Mouse (Mus musculus): ENCODE measurements around the gene 1700012P22Rik. TPM values are rescaled to one million over a fixed set of nuclear protein-coding genes. Genes with fewer than 3 reads are reported as not detected.

1700012P22Rik gene
- not detected for total RNA-seq (2021)

GRCm38 (mm10) chr4:144438672-144439071, at the start of gene 1700012P22Rik:
1700012P22Rik (minus strand) TSS chr4:144438772.
- no peak for DNase-seq

DNA sequence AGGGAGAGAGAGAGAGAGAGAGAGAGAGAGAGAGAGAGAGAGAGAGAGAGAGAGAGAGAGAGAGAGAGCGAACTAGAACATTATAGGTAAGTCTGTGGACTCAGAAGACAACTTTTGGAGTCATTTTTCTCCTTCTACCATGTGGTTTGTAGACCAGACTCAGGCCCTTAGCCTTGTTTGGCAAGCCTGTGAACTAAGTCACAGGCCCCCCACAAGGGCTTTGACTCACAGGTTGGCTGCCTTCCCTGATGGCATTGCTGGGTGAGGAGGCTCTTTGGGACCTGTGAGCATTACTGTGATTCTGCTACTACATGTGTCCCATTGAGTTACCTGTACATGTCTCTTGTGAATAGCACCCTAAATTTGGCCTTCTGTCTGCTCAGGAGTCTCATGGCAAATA, 29.5 kb upstream of the 1700012P22Rik start:
- DNase-seq: no peak

DNA sequence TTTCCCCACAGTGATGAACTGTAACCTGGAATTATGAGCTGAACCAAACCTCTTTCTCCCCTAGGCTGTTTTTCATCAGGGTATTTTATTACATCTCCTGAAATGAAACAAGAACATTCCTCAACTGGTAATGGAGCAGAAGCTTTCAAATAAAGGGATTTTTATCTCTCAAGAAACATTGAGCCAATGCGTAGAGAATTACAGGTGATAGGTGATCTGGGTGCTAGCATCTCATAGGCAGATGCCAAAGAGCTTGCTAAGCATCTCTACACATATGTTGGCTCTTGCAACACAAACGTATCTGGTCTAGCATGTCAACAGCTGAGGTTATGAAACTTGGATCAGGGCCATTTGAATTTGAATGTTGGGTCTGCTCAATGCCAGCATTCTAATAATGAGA, 26.6 kb upstream of the 1700012P22Rik start:
- DNase-seq: no peak

- no peak for DNase-seq
Measured at GRCm38 (mm10) chr4:144463656-144464055, 25.1 kb upstream of the 1700012P22Rik start, which contains the start of gene Aadacl3. Aadacl3 (minus strand) TSS chr4:144463756.

- DNase-seq: no peak
Measured at GRCm38 (mm10) chr4:144453217-144453616, 14.6 kb upstream of the 1700012P22Rik start, which contains the start of gene Gm9944. Gm9944 (minus strand) TSS chr4:144453317.

GRCm38 (mm10) chr4:144448546-144448945, 10.0 kb upstream of the 1700012P22Rik start:
- no peak for DNase-seq

- no peak for DNase-seq
Measured at GRCm38 (mm10) chr4:144441582-144441981, 3.0 kb upstream of the 1700012P22Rik start.

DNA sequence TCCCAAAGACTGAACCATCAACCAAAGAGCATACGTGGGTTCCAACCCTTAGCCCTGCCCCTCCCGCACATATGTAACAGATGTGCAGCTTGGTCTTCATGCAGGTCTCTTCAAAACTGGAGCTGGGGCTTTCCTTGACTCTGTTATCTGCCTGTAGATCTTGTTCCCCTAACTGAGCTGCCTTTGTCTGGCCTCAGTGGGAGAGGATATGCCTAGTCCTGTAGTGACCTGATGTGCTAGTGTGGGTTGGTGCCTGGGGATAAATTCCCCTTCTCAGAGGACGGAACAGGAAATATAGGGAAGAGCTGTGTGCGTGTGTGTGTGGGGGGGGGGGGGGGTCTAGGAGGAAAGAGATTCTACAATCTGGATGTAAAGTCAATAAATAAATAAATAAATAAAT, 2.5 kb upstream of the 1700012P22Rik start:
- no peak for DNase-seq

- no peak for DNase-seq
Measured at GRCm38 (mm10) chr4:144433216-144433615, 5.4 kb downstream of the 1700012P22Rik start.

GRCm38 (mm10) chr4:144430723-144431122, 7.8 kb downstream of the 1700012P22Rik start:
- DNase-seq: no peak

DNA sequence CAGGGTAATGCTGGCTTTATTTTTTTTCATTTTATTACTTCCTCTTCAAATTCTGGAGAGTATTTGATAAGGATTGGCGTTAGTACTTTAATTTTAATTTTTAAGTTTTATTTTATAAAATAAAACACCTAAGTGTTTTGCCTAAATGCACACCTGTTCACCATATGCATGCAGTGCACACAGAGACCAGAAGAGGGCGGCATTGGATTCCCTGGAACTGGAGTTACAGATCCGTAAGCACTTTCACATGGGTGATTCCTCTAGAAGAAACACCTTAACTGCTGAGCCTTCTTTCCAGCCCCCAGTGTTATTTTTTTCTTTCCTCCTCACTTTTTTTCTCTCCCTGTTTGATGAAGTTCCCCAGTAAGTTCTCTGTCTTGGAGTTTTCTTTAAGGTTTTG, 9.7 kb downstream of the 1700012P22Rik start:
- DNase-seq: peak; percentile 19

DNA sequence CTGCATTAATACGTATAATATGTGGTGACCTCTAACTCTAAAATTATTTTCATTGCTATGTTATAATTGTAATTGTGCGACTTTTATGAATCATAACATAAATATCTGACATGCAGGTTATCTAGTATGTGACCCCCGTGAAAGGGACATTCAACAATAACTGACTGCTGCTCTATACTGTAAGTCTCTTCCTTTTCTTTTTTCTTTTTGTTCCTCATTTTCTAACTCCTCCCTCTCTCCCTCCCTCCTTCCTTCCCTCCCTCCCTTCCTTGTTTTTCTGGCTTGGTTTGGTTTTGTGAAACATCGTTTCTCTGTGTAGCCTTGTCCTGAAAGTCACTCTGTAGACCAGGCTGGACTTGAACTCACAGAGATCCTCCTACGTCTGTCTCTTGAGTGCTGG, 14.0 kb downstream of the 1700012P22Rik start:
- DNase-seq: no peak

GRCm38 (mm10) chr4:144420644-144421043, 17.9 kb downstream of the 1700012P22Rik start:
- DNase-seq: no peak

- DNase-seq: no peak
Measured at GRCm38 (mm10) chr4:144408290-144408689, 30.3 kb downstream of the 1700012P22Rik start, which contains the start of gene Pramef12. Pramef12 (minus strand) TSS chr4:144408464.

DNA sequence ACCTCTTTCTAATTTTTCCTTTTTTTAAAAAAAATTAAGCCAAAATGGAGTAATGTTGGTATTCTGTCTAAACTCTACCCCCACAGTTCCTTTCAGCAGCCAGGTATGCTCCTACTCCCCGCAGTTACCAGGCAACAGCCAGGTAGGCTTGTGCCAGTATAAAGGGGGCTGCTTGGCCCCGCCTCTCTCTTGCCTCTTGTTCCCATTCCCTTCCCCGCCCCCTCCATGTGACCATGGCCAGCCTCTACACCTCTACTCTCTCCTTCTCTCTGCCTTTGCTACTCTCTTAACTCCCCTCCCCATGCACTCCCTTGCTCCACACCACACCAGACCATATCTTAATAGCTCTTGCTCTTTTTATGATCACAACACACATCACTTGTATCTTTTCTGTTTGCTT, 32.3 kb downstream of the 1700012P22Rik start:
- no peak for DNase-seq

DNA sequence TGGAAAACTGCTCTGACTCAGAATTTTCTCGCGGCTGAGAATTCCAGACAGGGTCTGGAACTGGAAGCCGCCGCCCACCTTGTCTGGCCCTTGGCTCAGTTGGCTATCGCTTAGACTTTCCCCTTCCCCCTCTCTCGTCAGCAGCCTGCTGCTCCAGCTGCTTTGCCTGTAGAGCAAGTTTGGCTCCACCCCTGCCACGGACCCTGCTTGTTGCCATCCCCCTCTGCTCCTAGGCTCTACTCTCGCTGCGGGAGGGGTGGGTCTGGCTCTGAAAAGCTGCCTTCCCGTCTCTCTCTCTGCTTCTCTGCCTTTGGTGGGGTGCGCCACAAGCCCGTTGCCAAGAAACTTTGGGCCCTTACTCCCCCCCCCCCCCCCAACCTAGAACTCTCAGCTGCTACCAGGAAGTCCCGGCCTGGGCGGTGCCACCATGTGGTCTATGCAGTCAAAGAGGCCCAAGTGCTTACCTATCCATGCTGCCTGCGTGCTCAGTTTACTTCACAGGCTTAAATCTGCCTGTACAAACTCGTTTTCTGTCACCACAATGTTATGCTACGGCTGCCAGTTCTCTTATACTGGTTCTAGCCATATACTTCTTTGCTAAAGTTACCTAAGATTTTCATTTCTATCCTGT, 34.0 kb downstream of the 1700012P22Rik start:
- DNase-seq: peak; percentile 58

DNA sequence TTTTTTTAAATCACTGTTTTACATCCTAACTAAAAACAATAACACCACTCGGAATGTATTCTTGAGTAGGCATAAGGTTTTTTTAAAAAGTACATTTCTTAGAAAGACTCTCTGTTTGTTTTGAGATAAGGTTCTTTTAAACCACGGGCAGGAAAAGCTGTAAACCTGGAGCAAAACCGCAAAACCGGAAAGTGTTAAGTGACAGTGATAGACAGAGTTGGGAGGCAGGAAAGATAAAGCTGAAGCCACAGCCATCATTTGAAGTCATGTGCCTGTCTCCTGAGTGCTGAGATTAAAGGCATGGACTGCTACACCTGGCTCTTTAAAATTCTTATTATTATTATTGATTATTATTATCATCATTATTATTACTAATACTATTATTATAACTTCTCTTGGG, 35.9 kb downstream of the 1700012P22Rik start:
- no peak for DNase-seq

DNA sequence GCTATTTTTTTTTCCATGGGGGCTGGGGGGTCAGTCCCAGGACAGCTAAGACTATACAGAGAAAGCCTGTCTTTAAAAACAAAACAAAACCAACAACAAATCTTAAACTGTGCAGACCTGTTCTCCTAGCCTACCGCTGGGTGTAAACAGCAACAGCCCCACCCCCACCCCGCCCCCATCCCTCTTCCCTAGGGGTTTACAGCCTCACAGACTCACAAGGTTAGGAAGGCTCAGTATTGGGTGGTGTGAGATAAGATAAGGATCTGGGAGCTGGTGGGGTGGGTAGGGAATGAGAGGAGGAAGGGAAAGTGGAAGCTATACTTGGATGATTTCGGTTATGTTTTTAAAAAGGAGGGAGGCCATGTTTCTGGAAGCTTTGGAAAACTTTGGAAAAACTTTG, 42.3 kb downstream of the 1700012P22Rik start:
- DNase-seq: no peak

DNA sequence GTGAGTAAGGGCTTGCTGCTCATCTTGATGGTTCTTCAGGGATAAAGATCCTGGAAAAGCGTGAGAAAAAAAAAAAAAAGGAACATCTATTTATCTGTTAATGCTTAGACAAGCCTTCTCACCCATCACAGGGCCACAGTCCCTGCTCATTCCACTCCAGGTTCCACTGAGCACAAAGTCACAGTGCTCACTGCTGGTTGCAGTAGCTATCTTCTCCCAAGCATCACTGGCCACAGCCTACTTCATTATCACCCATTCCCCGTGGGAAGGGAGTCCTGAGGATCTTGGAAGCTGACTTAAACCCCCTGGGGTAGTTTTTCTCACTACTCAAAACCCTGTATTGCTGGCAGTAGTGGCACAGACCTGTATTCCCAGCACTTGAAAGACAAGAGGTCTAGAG, 60.7 kb downstream of the 1700012P22Rik start, which contains the start of gene Pramef20:
Gene Pramef20 (minus strand): TSS at position 23 of the 400 bp plus-strand sequence.
- no peak for DNase-seq

Other genes with a start within 250 kb of the 1700012P22Rik start
- not detected for gene Oog2, start 248.1 kb downstream of the 1700012P22Rik start, total RNA-seq (2021)
- gene C87977, start 225.5 kb downstream of the 1700012P22Rik start, total RNA-seq (2021): not detected
- gene Pramel5, start 158.3 kb downstream of the 1700012P22Rik start, total RNA-seq (2021): not detected
- not detected for gene Gm13128, start 108.5 kb downstream of the 1700012P22Rik start, total RNA-seq (2021)
- gene Gm13119, start 80.8 kb downstream of the 1700012P22Rik start, total RNA-seq (2021): not detected
- not detected for gene Pramef20, start 60.8 kb downstream of the 1700012P22Rik start, total RNA-seq (2021)
- gene Pramef12, start 30.3 kb downstream of the 1700012P22Rik start, total RNA-seq (2021): not detected
- not detected for gene Gm9944, start 14.5 kb upstream of the 1700012P22Rik start, total RNA-seq (2021)
- gene Aadacl3, start 25.0 kb upstream of the 1700012P22Rik start, total RNA-seq (2021): not detected
- not detected for gene 9430007A20Rik, start 81.0 kb upstream of the 1700012P22Rik start, total RNA-seq (2021)
- gene Gm13124, start 126.4 kb upstream of the 1700012P22Rik start, total RNA-seq (2021): not detected
- not detected for gene Aadacl4, start 174.9 kb upstream of the 1700012P22Rik start, total RNA-seq (2021)
- gene Gm436, start 247.6 kb upstream of the 1700012P22Rik start, total RNA-seq (2021): not detected